Mouse (Mus musculus): ENCODE results near the gene Nck2.

GRCm38 (mm10) chr1:43468207-43468606, 23.8 kb downstream of the Nck2 start:
- TF ChIP-seq POLR2A (IDR thresholded peaks at IDR 0.05; ENCODE audit: borderline replicate concordance, control insufficient read depth, low read depth, low read length) (no peak), CTCF (IDR thresholded peaks at IDR 0.05; ENCODE audit: control insufficient read depth, insufficient read depth, low read length) (no peak)

All from bone marrow, adult 2 months (tissue).